Mouse (Mus musculus): Measurements from ENCODE around the gene Ppp1r35. TPM values are rescaled to one million over a fixed set of nuclear protein-coding genes. Genes with fewer than 3 reads are reported as not detected.

The Ppp1r35 gene
- total RNA-seq, 1 experiment: 27.6 TPM

DNA sequence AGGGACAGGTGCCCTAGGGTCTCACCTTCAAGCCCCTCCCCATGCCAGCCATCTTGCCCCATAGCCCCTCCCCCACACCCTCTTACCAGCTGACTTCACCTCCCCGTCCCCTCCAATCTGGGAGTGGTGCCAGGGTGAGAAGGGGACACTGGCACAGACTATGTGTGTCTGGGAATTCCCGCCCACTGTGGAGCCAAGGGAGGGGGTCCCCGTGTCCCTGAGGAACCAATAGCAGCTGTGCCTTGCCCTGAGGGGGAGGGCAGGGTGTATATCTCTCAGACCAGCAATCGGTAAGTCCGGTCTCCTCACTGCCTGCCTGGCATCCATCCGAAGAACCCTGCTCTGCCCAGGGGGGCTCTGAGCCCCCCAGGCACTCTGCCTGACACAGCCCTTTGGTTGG lies 20.8 kb upstream of the Ppp1r35 start:
- Histone ChIP-seq H3K9ac (ENCODE audit: insufficient read depth, low read depth, low read length, poor library complexity, severe bottlenecking) (peak overlapping the region; percentile 10; the same call in 1 of the 2 replicates), H3K27ac (ENCODE audit: insufficient read depth, low read depth, low read length, poor library complexity, severe bottlenecking) (no peak overlapping the region), H3K4me3 (ENCODE audit: insufficient read depth in 1 of 2, low read depth in 1 of 2, low read length in 2 of 2, poor library complexity in 1 of 2, severe bottlenecking in 1 of 2) (no peak overlapping the region), H3K9me3 (ENCODE audit: control insufficient read depth, insufficient read depth, low read depth, low read length) (no peaks in the 10 kb centered on the region), H3K4me1 (ENCODE audit: control insufficient read depth in 2 of 2, insufficient read depth in 2 of 2, low read length in 2 of 2, poor library complexity in 1 of 2) (peaks cover 4 to 36% of the 10 kb centered on the region in 2 experiments; a peak in 3 of 4 replicates), H3K36me3 (ENCODE audit: control insufficient read depth, insufficient read depth, low read length, poor library complexity, severe bottlenecking) (peaks cover 10% of the 10 kb centered on the region)
- TF ChIP-seq ZNF384 (IDR thresholded peaks at IDR 0.05; ENCODE audit: low read depth, low read length) (no peak), HCFC1 (IDR thresholded peaks at IDR 0.05; ENCODE audit: borderline replicate concordance, insufficient read depth, low read length) (no peak), CHD2 (IDR thresholded peaks at IDR 0.05; ENCODE audit: low read depth, low read length) (no peak)
- in situ Hi-C loops (cut with MboI; ENCODE audit: low sequenced_read_pairs in 2 of 2, unreplicated experiment in 2 of 2): no loop called here
- DNase-seq (ENCODE audit: low read depth, low spot score): no peak

DNA sequence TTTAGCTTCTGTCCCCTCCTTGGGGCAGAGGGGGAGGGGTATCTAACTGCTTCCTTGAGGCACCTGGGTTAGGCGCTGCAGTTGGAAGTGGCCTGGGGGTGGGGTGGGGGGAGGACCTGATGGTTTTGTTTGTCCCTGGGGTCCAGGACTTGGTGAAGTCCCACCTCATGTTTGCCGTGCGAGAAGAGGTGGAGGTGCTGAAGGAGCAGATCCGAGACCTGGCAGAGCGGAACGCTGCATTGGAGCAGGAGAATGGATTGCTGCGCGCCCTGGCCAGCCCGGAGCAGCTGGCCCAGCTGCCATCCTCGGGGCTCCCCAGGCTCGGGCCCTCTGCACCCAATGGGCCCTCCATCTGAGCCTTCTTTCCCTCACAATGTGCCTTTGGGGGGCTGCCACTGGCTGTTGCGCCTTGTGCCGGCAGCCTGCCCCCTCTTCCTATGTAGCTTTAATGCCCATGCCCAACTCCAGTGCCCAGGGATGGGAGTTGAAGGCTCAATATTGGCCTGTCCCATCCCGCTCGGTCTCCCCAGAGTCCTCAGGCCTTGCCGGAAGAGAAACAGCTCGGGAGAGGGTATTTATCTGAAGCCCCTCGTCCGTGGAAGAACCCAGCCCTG lies 19.6 kb upstream of the Ppp1r35 start:
- H3K9me3 ChIP-seq (ENCODE audit: control insufficient read depth, insufficient read depth, low read depth, low read length): no peaks in the 10 kb centered on the region
- H3K4me1 ChIP-seq (ENCODE audit: control insufficient read depth in 2 of 2, insufficient read depth in 2 of 2, low read length in 2 of 2, poor library complexity in 1 of 2): peaks cover 2 to 28% of the 10 kb centered on the region in 2 experiments; a peak in 3 of 4 replicates
- no peak for TF ChIP-seq ZNF384 (IDR thresholded peaks at IDR 0.05; ENCODE audit: low read depth, low read length)
- no peak for TF ChIP-seq HCFC1 (IDR thresholded peaks at IDR 0.05; ENCODE audit: borderline replicate concordance, insufficient read depth, low read length)
- no peak for TF ChIP-seq ZC3H11A (IDR thresholded peaks at IDR 0.05; ENCODE audit: borderline replicate concordance, low read depth, low read length)
- no peak for TF ChIP-seq MAFK (IDR thresholded peaks at IDR 0.05; ENCODE audit: insufficient read depth, low read depth, low read length)
- TF ChIP-seq CHD2 (IDR thresholded peaks at IDR 0.05; ENCODE audit: low read depth, low read length): no peak
- H3K9ac ChIP-seq (ENCODE audit: insufficient read depth, low read depth, low read length, poor library complexity, severe bottlenecking): peak overlapping the region; percentile 42; the same call in 1 of the 2 replicates
- in situ Hi-C loops (cut with MboI; ENCODE audit: low sequenced_read_pairs in 2 of 2, unreplicated experiment in 2 of 2): no loop called here
- H3K4me3 ChIP-seq (ENCODE audit: insufficient read depth in 1 of 2, low read depth in 1 of 2, low read length in 2 of 2, poor library complexity in 1 of 2, severe bottlenecking in 1 of 2): peak overlapping the region in 1 of 2 experiments; percentile 1; a peak in 1 of 4 replicates
- peaks cover 10% of the 10 kb centered on the region for H3K36me3 ChIP-seq (ENCODE audit: control insufficient read depth, insufficient read depth, low read length, poor library complexity, severe bottlenecking)
- no peak for DNase-seq (ENCODE audit: low read depth, low spot score)
- H3K27ac ChIP-seq (ENCODE audit: insufficient read depth, low read depth, low read length, poor library complexity, severe bottlenecking): no peak overlapping the region

DNA sequence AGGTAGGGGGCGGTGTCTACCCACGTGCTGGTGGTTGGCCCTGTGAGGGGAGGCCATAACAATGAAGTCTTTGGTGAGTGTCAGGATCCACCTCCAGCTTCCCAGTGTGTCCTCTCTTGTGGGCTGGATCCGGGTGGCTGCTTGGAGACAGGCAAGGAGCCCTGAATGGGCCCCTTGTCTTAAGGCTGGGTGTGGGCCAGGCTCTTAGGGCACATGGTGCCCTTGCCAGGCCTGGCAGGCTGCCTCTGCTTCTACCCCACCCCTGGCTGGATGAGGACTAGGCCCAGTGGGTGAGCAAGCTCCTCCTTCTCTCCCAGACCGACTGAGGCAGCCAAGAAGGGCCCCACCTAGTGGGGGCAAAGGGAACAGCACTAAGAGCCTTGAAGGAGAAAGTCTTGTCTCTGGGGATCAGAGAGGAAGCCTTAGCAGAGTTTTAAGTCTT lies 18.7 kb upstream of the Ppp1r35 start:
- in situ Hi-C loops (cut with MboI; ENCODE audit: low sequenced_read_pairs in 2 of 2, unreplicated experiment in 2 of 2): loop anchor here in 1 of 2 experiments (10.0 kb wide), 1 partner anchor 105 kb away; no protein-coding TSS in a partner anchor
- peak; percentile 82 for DNase-seq (ENCODE audit: low read depth, low spot score)
- Histone ChIP-seq H3K9ac (ENCODE audit: insufficient read depth, low read depth, low read length, poor library complexity, severe bottlenecking) (peak overlapping the region; percentile 61; the same call in 1 of the 2 replicates), H3K4me1 (ENCODE audit: control insufficient read depth in 2 of 2, insufficient read depth in 2 of 2, low read length in 2 of 2, poor library complexity in 1 of 2) (peaks cover 2 to 33% of the 10 kb centered on the region in 2 experiments; a peak in 3 of 4 replicates), H3K36me3 (ENCODE audit: control insufficient read depth, insufficient read depth, low read length, poor library complexity, severe bottlenecking) (peaks cover 10% of the 10 kb centered on the region), H3K27ac (ENCODE audit: insufficient read depth, low read depth, low read length, poor library complexity, severe bottlenecking) (no peak overlapping the region), H3K9me3 (ENCODE audit: control insufficient read depth, insufficient read depth, low read depth, low read length) (no peaks in the 10 kb centered on the region), H3K4me3 (ENCODE audit: insufficient read depth in 1 of 2, low read depth in 1 of 2, low read length in 2 of 2, poor library complexity in 1 of 2, severe bottlenecking in 1 of 2) (no peak overlapping the region)
- TF ChIP-seq CHD2 (IDR thresholded peaks at IDR 0.05; ENCODE audit: low read depth, low read length) (no peak), ZC3H11A (IDR thresholded peaks at IDR 0.05; ENCODE audit: borderline replicate concordance, low read depth, low read length) (no peak), MAFK (IDR thresholded peaks at IDR 0.05; ENCODE audit: insufficient read depth, low read depth, low read length) (no peak), HCFC1 (IDR thresholded peaks at IDR 0.05; ENCODE audit: borderline replicate concordance, insufficient read depth, low read length) (no peak), ZNF384 (IDR thresholded peaks at IDR 0.05; ENCODE audit: low read depth, low read length) (no peak)

DNA sequence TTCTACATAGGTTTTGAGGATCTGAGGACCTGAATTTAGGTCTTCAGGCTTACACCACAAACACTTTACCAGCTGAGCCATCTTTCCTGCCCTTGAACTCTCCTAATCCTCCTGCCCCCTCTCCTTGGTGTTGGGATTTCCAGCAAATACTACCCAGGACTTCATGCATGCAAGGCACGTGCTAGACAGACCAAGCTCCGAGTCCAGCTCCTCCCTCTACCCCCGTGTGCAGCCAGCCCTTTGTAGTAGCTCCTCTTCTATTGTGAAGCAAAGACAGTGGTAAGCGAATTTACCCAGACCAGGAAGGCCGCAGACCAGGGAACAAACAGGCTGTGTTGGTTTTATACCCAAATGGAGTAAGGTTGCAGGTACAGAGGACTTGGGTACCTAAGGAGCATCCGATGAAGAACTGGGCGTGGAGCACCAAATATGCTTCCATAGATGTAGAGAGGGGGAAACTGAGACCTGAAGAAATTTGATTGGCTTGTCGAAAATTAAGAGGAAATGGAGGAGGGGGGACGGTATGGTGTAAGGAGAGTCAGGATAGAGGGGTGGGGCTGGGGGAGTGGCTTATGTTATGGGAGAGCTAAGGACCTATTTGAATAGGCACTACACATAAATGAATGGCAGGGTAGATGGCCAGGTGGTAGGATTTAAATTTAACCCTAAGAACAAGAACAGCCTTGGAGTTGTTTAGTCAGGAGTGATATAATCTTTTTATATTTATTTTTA lies 13.9 kb upstream of the Ppp1r35 start:
- no peaks in the 10 kb centered on the region for H3K9me3 ChIP-seq (ENCODE audit: control insufficient read depth, insufficient read depth, low read depth, low read length)
- no peak overlapping the region for H3K27ac ChIP-seq (ENCODE audit: insufficient read depth, low read depth, low read length, poor library complexity, severe bottlenecking)
- H3K36me3 ChIP-seq (ENCODE audit: control insufficient read depth, insufficient read depth, low read length, poor library complexity, severe bottlenecking): no peaks in the 10 kb centered on the region
- no peak overlapping the region for H3K9ac ChIP-seq (ENCODE audit: insufficient read depth, low read depth, low read length, poor library complexity, severe bottlenecking)
- in situ Hi-C loops (cut with MboI; ENCODE audit: low sequenced_read_pairs in 2 of 2, unreplicated experiment in 2 of 2): loop anchor here in 1 of 2 experiments (10.0 kb wide), 1 partner anchor 110 kb away; no protein-coding TSS in a partner anchor
- DNase-seq (ENCODE audit: low read depth, low spot score): no peak
- no peak overlapping the region for H3K4me3 ChIP-seq (ENCODE audit: insufficient read depth in 1 of 2, low read depth in 1 of 2, low read length in 2 of 2, poor library complexity in 1 of 2, severe bottlenecking in 1 of 2)
- TF ChIP-seq CHD2 (IDR thresholded peaks at IDR 0.05; ENCODE audit: low read depth, low read length): no peak
- H3K4me1 ChIP-seq (ENCODE audit: control insufficient read depth in 2 of 2, insufficient read depth in 2 of 2, low read length in 2 of 2, poor library complexity in 1 of 2): peaks cover 2 to 12% of the 10 kb centered on the region in 2 experiments; a peak in 2 of 4 replicates
